Mouse (Mus musculus) cerebellum, adult 2 months (tissue): ENCODE data around the gene Ubqln4.

Experiments
- CTCF ChIP-seq: fragments of 200-500 bp; IDR thresholded peaks from 2 replicates; pipeline ENCODE4 v1.5.1; 2011; ENCODE audit warnings: low read depth, mild to moderate bottlenecking, control low read depth, low read length, moderate library complexity, borderline replicate concordance; ENCODE audit not compliant: insufficient read depth
- POLR2A ChIP-seq: fragments of 200-500 bp; IDR thresholded peaks from 2 replicates; pipeline ENCODE4 v1.6.1; 2011; ENCODE audit warnings: low read length, control low read depth, borderline replicate concordance; ENCODE audit not compliant: insufficient read depth

GRCm38 (mm10) chr3:88593893-88594580 lies 40.5 kb downstream of the Ubqln4 start:
- TF ChIP-seq CTCF: no peak
- TF ChIP-seq POLR2A: no peak
